In genomic region chr2:72829139-72829538, GRCm38 (mm10) we compare ENCODE assay signal across 19 mouse cellular contexts.
"Had no signal": no experiment of that assay in that cellular context is flagged by ENCODE, and none has a peak within 500 bp of the region (broad histone marks: within the 10 kb centered on the region; RNA-seq: fewer than 3 reads in every experiment).

No protein-coding gene starts in this region.

- H3K9me3 ChIP-seq: midbrain, embryonic 10.5 days; midbrain, embryonic 12.5 days; neural tube, embryonic 13.5 days; neural tube, embryonic 15.5 days had no signal

- H3K4me2 ChIP-seq: lung, embryonic 14.5 days; midbrain, embryonic 12.5 days; neural tube, embryonic 13.5 days; neural tube, embryonic 15.5 days had no signal

- H3K27me3 ChIP-seq: neural tube, embryonic 15.5 days had no signal

- DNase-seq: lung, adult 18-20 months; lung, embryonic 14.5 days; lung, postnatal 10 days; lung, postnatal 4 days; midbrain, embryonic 14.5 days; retina, postnatal 1 day; right cerebral cortex, adult 18-20 months; right cerebral cortex, postnatal 25 days; right cerebral cortex, postnatal 4 days; spleen, adult 18-20 months; thymus, adult 18-20 months; thymus, postnatal 14 days; thymus, postnatal 36 days had no signal

- H3K4me3 ChIP-seq: midbrain, embryonic 10.5 days; midbrain, embryonic 12.5 days; myocyte; neural tube, embryonic 13.5 days; neural tube, embryonic 15.5 days had no signal

- H3K4me1 ChIP-seq: midbrain, embryonic 12.5 days; neural tube, embryonic 13.5 days; neural tube, embryonic 15.5 days had no signal

- H3K9ac ChIP-seq: lung, embryonic 14.5 days; midbrain, embryonic 12.5 days; neural tube, embryonic 13.5 days; neural tube, embryonic 15.5 days had no signal

- H3K36me3 ChIP-seq: midbrain, embryonic 10.5 days; midbrain, embryonic 12.5 days; neural tube, embryonic 13.5 days; neural tube, embryonic 15.5 days had no signal

- ATAC-seq: midbrain, embryonic 16.5 days had no signal

- H3K27ac ChIP-seq: midbrain, embryonic 10.5 days; midbrain, embryonic 12.5 days; neural tube, embryonic 13.5 days; neural tube, embryonic 15.5 days had no signal
